Mouse (Mus musculus) kidney, postnatal 0 days (tissue): ENCODE measurements around the gene Diaph3. TPM values are rescaled to one million over a fixed set of nuclear protein-coding genes. Genes with fewer than 3 reads are reported as not detected.
A peak's percentile ranks its signal among the peaks of the same experiment; 100 is the strongest.

ENCODE experiments used
- ATAC-seq: fragments of 200-750 bp; cut with Nextera tagmentation; replicated peaks from 2 replicates; pipeline ENCODE4 v1.8.0; 2017; ENCODE audit warnings: low read depth, moderate number of reproducible peaks, moderate TSS enrichment, moderate library complexity; ENCODE audit not compliant: low FRiP score
- DNase-seq: peaks from one replicate; pipeline ENCODE4 v3.0.0-alpha.2; 2016; ENCODE audit warnings: low spot score
- H3K27ac ChIP-seq: fragments of 300-500 bp; sonication (generic); 2 replicates; pipeline ENCODE4 v1.5.1; 2014; ENCODE audit warnings: mild to moderate bottlenecking
- H3K27me3 ChIP-seq: fragments of 300-500 bp; sonication (generic); 2 replicates; pipeline ENCODE4 v1.6.1; 2014; ENCODE audit warnings: low read length, mixed read lengths; ENCODE audit not compliant: insufficient read depth
- H3K36me3 ChIP-seq: fragments of 300-500 bp; sonication (generic); 2 replicates; pipeline ENCODE4 v1.6.1; 2014; ENCODE audit warnings: low read length, mixed read lengths; ENCODE audit not compliant: insufficient read depth
- H3K4me1 ChIP-seq: fragments of 300-500 bp; sonication (generic); replicated peaks from 2 replicates; pipeline ENCODE4 v1.6.1; 2014; ENCODE audit warnings: antibody characterized with exemption, low read length, mixed read lengths; ENCODE audit not compliant: insufficient read depth
- H3K4me2 ChIP-seq: fragments of 300-500 bp; sonication (generic); 2 replicates; pipeline ENCODE4 v1.6.1; 2014; ENCODE audit warnings: mild to moderate bottlenecking, low read length, moderate library complexity, mixed read lengths
- H3K4me3 ChIP-seq: fragments of 300-500 bp; sonication (generic); replicated peaks from 2 replicates; pipeline ENCODE4 v1.5.1; 2014; ENCODE audit warnings: low read depth, low read length
- H3K9ac ChIP-seq: fragments of 300-500 bp; sonication (generic); 2 replicates; pipeline ENCODE4 v1.6.1; 2014; ENCODE audit warnings: low read depth, low read length
- H3K9me3 ChIP-seq: fragments of 300-500 bp; sonication (generic); replicated peaks from 2 replicates; pipeline ENCODE4 v1.6.1; 2016; ENCODE audit warnings: low read length, inconsistent platforms, mixed read lengths
- CTCF ChIP-seq: IDR thresholded peaks from 2 replicates; pipeline ENCODE4 v1.5.1; 2016; ENCODE audit warnings: antibody characterized with exemption, low read depth, mild to moderate bottlenecking, moderate library complexity
- WGBS: fragments of 180-500 bp; shearing (Covaris S2); extraction: QIAGEN DNeasy Blood & Tissue Kit; methylation state at CpG from one replicate; pipeline ENCODE4 v1.1.7; 2014; 5-methylcytosine and 5-hydroxymethylcytosine counted together
- polyA plus RNA-seq: library from polyadenylated mRNA; unstranded; fragments of >200 nt; fragmentation: Nextera tagmentation; extraction: Ambion mirVana; gene quantifications from 2 replicates; pipeline ENCODE4 v1.2.1, GENCODE M21; 2015

Diaph3 gene
- polyA plus RNA-seq, 1 experiment from 2014 or later: 2.9 TPM

- H3K9ac ChIP-seq: no peak overlapping the region
- no peak for DNase-seq
- H3K4me2 ChIP-seq: no peak overlapping the region
- no peaks in the 10 kb centered on the region for H3K9me3 ChIP-seq
- H3K27me3 ChIP-seq: no peaks in the 10 kb centered on the region
- no peaks in the 10 kb centered on the region for H3K4me1 ChIP-seq
- 56% methylated on average over 5 of the region's 5 CpGs for WGBS
- no peak overlapping the region for H3K4me3 ChIP-seq
- no peaks in the 10 kb centered on the region for H3K36me3 ChIP-seq
- no peak overlapping the region for H3K27ac ChIP-seq
- no peak for ATAC-seq
- no peak for TF ChIP-seq CTCF
Observed at GRCm38 (mm10) chr14:86885417-86886098, 255.5 kb downstream of the Diaph3 start.

- Histone ChIP-seq H3K27me3 (no peaks in the 10 kb centered on the region), H3K36me3 (no peaks in the 10 kb centered on the region), H3K4me2 (no peak overlapping the region), H3K9ac (no peak overlapping the region), H3K4me1 (no peaks in the 10 kb centered on the region), H3K9me3 (no peaks in the 10 kb centered on the region), H3K4me3 (no peak overlapping the region), H3K27ac (no peak overlapping the region)
- peak; percentile 63; the same call in 1 of the 2 replicates for TF ChIP-seq CTCF
- WGBS: 85% methylated on average over 5 of the region's 5 CpGs
- ATAC-seq (peak; percentile 63), DNase-seq (peak; percentile 42)
Observed at GRCm38 (mm10) chr14:86869536-86869935, 271.5 kb downstream of the Diaph3 start.

GRCm38 (mm10) chr14:86867143-86867542, 273.9 kb downstream of the Diaph3 start:
- H3K36me3 ChIP-seq: no peaks in the 10 kb centered on the region
- no peaks in the 10 kb centered on the region for H3K9me3 ChIP-seq
- H3K4me3 ChIP-seq: no peak overlapping the region
- DNase-seq: no peak
- H3K4me2 ChIP-seq: no peak overlapping the region
- no peak overlapping the region for H3K9ac ChIP-seq
- no peaks in the 10 kb centered on the region for H3K4me1 ChIP-seq
- H3K27me3 ChIP-seq: no peaks in the 10 kb centered on the region
- no peak for TF ChIP-seq CTCF
- ATAC-seq: no peak
- H3K27ac ChIP-seq: no peak overlapping the region
- 80% methylated on average over 3 of the region's 3 CpGs for WGBS

- TF ChIP-seq CTCF: no peak
- ATAC-seq: no peak
- Histone ChIP-seq H3K9me3 (no peaks in the 10 kb centered on the region), H3K9ac (no peak overlapping the region), H3K4me3 (no peak overlapping the region), H3K4me1 (no peaks in the 10 kb centered on the region), H3K27me3 (no peaks in the 10 kb centered on the region), H3K4me2 (no peak overlapping the region), H3K36me3 (no peaks in the 10 kb centered on the region), H3K27ac (no peak overlapping the region)
- WGBS: 97% methylated on average over 3 of the region's 3 CpGs
- DNase-seq: no peak
Observed at GRCm38 (mm10) chr14:86864053-86864452, 277.0 kb downstream of the Diaph3 start.

- no peak for DNase-seq
- no peak overlapping the region for H3K9ac ChIP-seq
- WGBS: 74% methylated on average over 11 of the region's 11 CpGs
- H3K27me3 ChIP-seq: no peaks in the 10 kb centered on the region
- TF ChIP-seq CTCF: no peak
- no peak overlapping the region for H3K27ac ChIP-seq
- no peak for ATAC-seq
- no peaks in the 10 kb centered on the region for H3K4me1 ChIP-seq
- H3K36me3 ChIP-seq: no peaks in the 10 kb centered on the region
- no peak overlapping the region for H3K4me2 ChIP-seq
- no peak overlapping the region for H3K4me3 ChIP-seq
- no peaks in the 10 kb centered on the region for H3K9me3 ChIP-seq
Observed at GRCm38 (mm10) chr14:86861277-86861946, 279.6 kb downstream of the Diaph3 start.

GRCm38 (mm10) chr14:86847154-86847810, 293.8 kb downstream of the Diaph3 start:
- Histone ChIP-seq H3K9ac (no peak overlapping the region), H3K27ac (no peak overlapping the region), H3K4me3 (no peak overlapping the region), H3K27me3 (no peaks in the 10 kb centered on the region), H3K9me3 (no peaks in the 10 kb centered on the region), H3K36me3 (no peaks in the 10 kb centered on the region), H3K4me2 (no peak overlapping the region), H3K4me1 (no peaks in the 10 kb centered on the region)
- TF ChIP-seq CTCF: no peak
- ATAC-seq (no peak), DNase-seq (no peak)
- 85% methylated on average over 4 of the region's 4 CpGs for WGBS
